Mouse (Mus musculus): ENCODE data around the gene Zbtb12.

GRCm38 (mm10) chr17:34890074-34890743 is 10.9 kb downstream of the Zbtb12 start:
- TF ChIP-seq POLR2A (IDR thresholded peaks at IDR 0.05; ENCODE audit: extremely low read depth, insufficient read depth, low read length) (no peak), CTCF (IDR thresholded peaks at IDR 0.05; ENCODE audit: extremely low read depth, insufficient read depth, low read length) (no peak)
